Comparison of ENCODE assay signal across 18 mouse cellular contexts in the genomic region with DNA sequence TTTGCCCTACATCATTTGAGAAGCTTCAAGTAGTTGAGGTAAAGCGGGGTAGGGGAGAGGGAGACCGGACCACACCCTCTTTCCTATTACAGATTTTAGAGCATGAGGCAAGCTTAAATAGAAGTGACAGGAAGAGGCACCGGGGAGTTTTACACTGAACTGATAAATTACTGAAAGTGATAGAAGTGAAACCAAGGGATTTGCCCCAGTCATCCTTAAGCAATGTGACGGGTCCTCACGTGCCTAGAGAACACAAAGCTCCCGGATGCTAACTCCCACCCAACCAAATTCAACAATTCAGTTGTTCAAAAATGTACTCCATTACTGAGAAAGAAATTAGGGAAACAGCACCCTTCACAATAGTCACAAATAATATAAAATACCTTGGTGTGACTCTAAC. TPM values are rescaled to one million over a fixed set of nuclear protein-coding genes. Genes with fewer than 3 reads are reported as not detected.
DNase-seq lines count a peak whose midpoint lies in the region; ATAC-seq lines count a peak whose summit lies in the region.
"Had no signal": no experiment of that assay in that cellular context is flagged by ENCODE, and none has a peak within 500 bp of the region (broad histone marks: within the 10 kb centered on the region; RNA-seq: fewer than 3 reads in every experiment).

No protein-coding gene starts in this region.

- peak; percentile 62 for DNase-seq in A20 (ENCODE audit: low read depth, low spot score)
- peak; percentile 15 for DNase-seq in naive thymus-derived CD4-positive, alpha-beta T cell, adult 2 months (ENCODE audit: low read depth)
- DNase-seq in lung, adult 18-20 months: no peak
- DNase-seq in right cerebral cortex, postnatal 10 days (ENCODE audit: low spot score in 2 of 2): no peak
- no peak for DNase-seq in kidney, postnatal 36 days
- DNase-seq: adrenal gland, adult 8-10 months; adrenal gland, postnatal 36 days; cerebellum, adult 11 months; cerebellum, adult 8-10 months; cerebellum, postnatal 14 days; embryo, embryonic 11 days; gastrocnemius, postnatal 10 days had no signal

- ATAC-seq in CD4-positive, CD25-positive, alpha-beta regulatory T cell, adult 4 months: peak; percentile 97
- ATAC-seq in granulocyte monocyte progenitor cell, adult 5-6 weeks (replicated peaks; ENCODE audit: poor library complexity, severe bottlenecking): peak; percentile 80
- ATAC-seq: forebrain, embryonic 15.5 days; Patski had no signal

RNA-seq across cellular contexts. Expression of a gene that starts 32.0 kb away (rescaled TPM):
- 10 to 100 TPM; 72.6 to 97.4 TPM for polyA plus RNA-seq in CD4-positive, CD25-positive, alpha-beta regulatory T cell, adult 4 months (2017; shearing (Covaris generic))
- not detected in 2 replicates for total RNA-seq in granulocyte monocyte progenitor cell, adult 5-6 weeks (2014; fragmentation: Nextera tagmentation)
- total RNA-seq in granulocyte monocyte progenitor cell, adult 5-6 weeks (2017): 0.04 TPM in 1 of 2 replicates, not detected in the other

RNA-seq across cellular contexts. Expression of a gene that starts 53.1 kb away (rescaled TPM):
- polyA plus RNA-seq in CD4-positive, CD25-positive, alpha-beta regulatory T cell, adult 4 months (2017; shearing (Covaris generic)): 100 to 1,000 TPM; 451 to 548 TPM
- 167 and 179 TPM in 2 replicates for total RNA-seq in granulocyte monocyte progenitor cell, adult 5-6 weeks (2014; fragmentation: Nextera tagmentation)
- 138 and 170 TPM in 2 replicates for total RNA-seq in granulocyte monocyte progenitor cell, adult 5-6 weeks (2017)
- polyA plus RNA-seq: erythroblast, embryonic 14.5 days; forebrain, embryonic 11.5 days; Patski had no signal

Comparison
In these comparisons a context has a peak if more than half of its experiments do, and no peak if none do; other contexts are left out.
1. DNase-seq: peak in A20 (single experiment) and naive thymus-derived CD4-positive, alpha-beta T cell, adult 2 months (single experiment); none in lung, adult 18-20 months (0 of 2), right cerebral cortex, postnatal 10 days (0 of 2) and kidney, postnatal 36 days (0 of 2).